Mouse (Mus musculus) forebrain, embryonic 14.5 days (tissue): Measurements from ENCODE around the gene Yipf2. TPM values are rescaled to one million over a fixed set of nuclear protein-coding genes. Genes with fewer than 3 reads are reported as not detected.

ENCODE experiments used
- ATAC-seq: fragments of 200-750 bp; cut with Nextera tagmentation; 2 replicates; pipeline ENCODE4 v1.8.0; 2017; ENCODE audit warnings: mild to moderate bottlenecking, moderate library complexity
- DNase-seq: peaks from one replicate; pipeline ENCODE4 v3.0.0-alpha.2; 2015; ENCODE audit warnings: low spot score
- H3K27ac ChIP-seq: fragments of 300-500 bp; sonication (generic); 2 replicates; pipeline ENCODE4 v1.5.1; 2014; ENCODE audit warnings: low read depth, mild to moderate bottlenecking, control low read depth, low read length, moderate library complexity
- H3K27me3 ChIP-seq: fragments of 300-500 bp; sonication (generic); replicated peaks from 2 replicates; pipeline ENCODE4 v1.6.1; 2014; ENCODE audit warnings: low read length, control low read depth, mixed read lengths; ENCODE audit not compliant: control insufficient read depth, insufficient read depth
- H3K36me3 ChIP-seq: fragments of 300-500 bp; sonication (generic); 2 replicates; pipeline ENCODE4 v1.6.1; 2014; ENCODE audit warnings: low read length, control low read depth; ENCODE audit not compliant: control insufficient read depth, insufficient read depth
- H3K4me1 ChIP-seq: fragments of 300-500 bp; sonication (generic); 2 replicates; pipeline ENCODE4 v1.6.1; 2014; ENCODE audit warnings: antibody characterized with exemption, low read length, control low read depth; ENCODE audit not compliant: control insufficient read depth, insufficient read depth
- H3K4me2 ChIP-seq: fragments of 300-500 bp; sonication (generic); 2 replicates; pipeline ENCODE4 v1.6.1; 2014; ENCODE audit warnings: mild to moderate bottlenecking, control low read depth, low read length
- H3K4me3 ChIP-seq: fragments of 300-500 bp; sonication (generic); 2 replicates; pipeline ENCODE4 v1.5.1; 2014; ENCODE audit warnings: low read depth, low read length, control low read depth
- H3K9ac ChIP-seq: fragments of 300-500 bp; sonication (generic); 2 replicates; pipeline ENCODE4 v1.6.1; 2014; ENCODE audit warnings: mild to moderate bottlenecking, low read length, control low read depth, moderate library complexity
- H3K9me3 ChIP-seq: fragments of 300-500 bp; sonication (generic); replicated peaks from 2 replicates; pipeline ENCODE4 v1.6.1; 2016; ENCODE audit warnings: low read length, control low read depth, mixed read lengths; ENCODE audit not compliant: control insufficient read depth
- whole genome bisulfite sequencing: fragments of 180-500 bp; shearing (Covaris S2); extraction: QIAGEN DNeasy Blood & Tissue Kit; methylation state at CpG from one replicate; pipeline ENCODE4 v1.1.7; 2014; 5-methylcytosine and 5-hydroxymethylcytosine counted together
- polyA plus RNA-seq: library from polyadenylated mRNA; unstranded; fragments of >200 nt; fragmentation: Nextera tagmentation; extraction: Ambion mirVana; gene quantifications from 2 replicates; pipeline ENCODE4 v1.2.1, GENCODE M21; 2014

Yipf2 gene
- polyA plus RNA-seq, 1 experiment from 2014 or later = 18.2 TPM

- 25% methylated on average over 17 of the region's 17 CpGs for WGBS
- Histone ChIP-seq H3K27ac (peak overlapping the region; percentile 45; the same call in 1 of the 2 replicates), H3K4me3 (peak overlapping the region; percentile 91), H3K27me3 (no peaks in the 10 kb centered on the region), H3K9me3 (no peaks in the 10 kb centered on the region), H3K4me1 (peaks cover 22% of the 10 kb centered on the region), H3K9ac (peak overlapping the region; percentile 92), H3K4me2 (peak overlapping the region; percentile 90), H3K36me3 (peaks cover 51% of the 10 kb centered on the region)
- DNase-seq = no peak
- ATAC-seq = peak; percentile 70
Measured at GRCm38 (mm10) chr9:21591831-21592702, 561 bp downstream of the Yipf2 start.

DNA sequence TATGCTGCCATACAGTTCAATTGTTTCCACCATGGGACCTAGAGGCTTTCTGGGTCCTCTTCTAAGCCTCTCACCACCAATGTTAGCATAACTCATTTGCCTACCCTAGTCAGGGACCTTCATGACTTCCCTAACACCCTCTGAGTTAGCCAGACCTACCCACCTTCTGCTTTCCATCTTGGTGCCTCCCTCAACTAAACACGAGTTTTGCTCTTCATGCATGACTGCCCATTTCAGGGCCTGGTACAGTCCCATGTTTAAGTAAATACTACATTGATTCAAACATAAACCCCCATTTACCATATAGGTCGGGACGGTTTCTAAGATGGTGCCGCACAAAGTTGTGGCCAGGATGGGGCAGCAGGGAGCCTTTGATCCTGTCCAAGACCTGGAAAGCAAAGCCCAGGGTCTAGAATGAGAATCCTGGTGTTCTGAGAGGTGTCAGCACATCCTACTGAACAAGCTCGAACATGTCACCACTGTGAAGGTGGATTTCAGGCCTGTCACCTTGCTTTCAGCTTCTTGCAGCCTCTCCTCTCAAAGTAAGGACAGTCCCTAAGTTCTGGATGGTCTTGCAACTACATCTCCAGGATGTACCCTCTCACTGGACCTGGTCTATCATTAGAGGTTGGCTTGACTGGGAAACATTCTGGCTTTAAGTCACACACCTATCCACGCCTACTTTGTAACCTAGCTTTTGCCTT lies 1.3 kb downstream of the Yipf2 start:
- Histone ChIP-seq H3K36me3 (peaks cover 58% of the 10 kb centered on the region), H3K9me3 (no peaks in the 10 kb centered on the region)
- ATAC-seq = no peak

GRCm38 (mm10) chr9:21589538-21589937 lies 3.1 kb downstream of the Yipf2 start:
- WGBS = 78% methylated on average over 5 of the region's 5 CpGs
- H3K27ac ChIP-seq = no peak overlapping the region
- no peak overlapping the region for H3K4me3 ChIP-seq
- no peak for ATAC-seq
- peaks cover 17% of the 10 kb centered on the region for H3K4me1 ChIP-seq
- H3K9ac ChIP-seq = no peak overlapping the region
- no peak for DNase-seq
- H3K4me2 ChIP-seq = no peak overlapping the region
- H3K27me3 ChIP-seq = no peaks in the 10 kb centered on the region
- H3K36me3 ChIP-seq = peaks cover 62% of the 10 kb centered on the region
- H3K9me3 ChIP-seq = no peaks in the 10 kb centered on the region

More for the DNA sequence above, 1.3 kb downstream of the Yipf2 start:
- Histone ChIP-seq H3K4me2 (peak overlapping the region; percentile 90; the same call in 1 of the 2 replicates), H3K9ac (no peak overlapping the region), H3K4me3 (no peak overlapping the region), H3K4me1 (peaks cover 22% of the 10 kb centered on the region), H3K27me3 (no peaks in the 10 kb centered on the region), H3K27ac (no peak overlapping the region)
- no peak for DNase-seq
- 83% methylated on average over 6 of the region's 6 CpGs for WGBS

GRCm38 (mm10) chr9:21588350-21588749 lies 4.3 kb downstream of the Yipf2 start:
- H3K36me3 ChIP-seq = peaks cover 69% of the 10 kb centered on the region

DNA sequence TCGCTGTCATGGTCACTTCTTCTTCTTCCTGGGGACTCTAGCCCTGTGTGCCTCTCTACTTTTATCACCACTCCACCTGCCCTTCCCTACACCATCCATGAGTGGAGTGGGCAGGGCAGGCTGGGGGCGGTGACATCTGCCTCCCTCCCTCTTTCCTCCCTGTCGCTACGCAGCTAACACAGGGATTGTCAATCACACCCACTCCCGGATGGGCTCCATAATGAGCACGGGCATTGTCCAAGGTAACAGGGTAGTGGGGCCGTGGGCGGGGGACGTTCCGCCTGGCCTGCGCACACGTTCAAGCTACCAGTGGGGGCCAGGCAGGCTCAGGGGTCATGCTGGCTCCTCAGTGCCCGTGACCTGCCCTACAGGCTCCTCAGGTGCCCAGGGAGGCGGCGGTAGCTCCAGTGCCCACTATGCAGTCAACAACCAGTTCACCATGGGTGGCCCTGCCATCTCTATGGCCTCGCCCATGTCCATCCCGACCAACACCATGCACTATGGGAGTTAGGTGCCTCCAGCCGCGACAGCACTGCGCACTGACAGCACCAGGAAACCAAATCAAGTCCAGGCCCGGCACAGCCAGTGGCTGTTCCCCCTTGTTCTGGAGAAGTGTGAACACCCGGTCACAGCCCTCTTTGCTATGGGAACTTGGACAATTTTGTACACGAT lies 4.8 kb downstream of the Yipf2 start:
- Histone ChIP-seq H3K9me3 (no peaks in the 10 kb centered on the region), H3K27ac (no peak overlapping the region), H3K4me3 (no peak overlapping the region), H3K4me1 (peaks cover 7% of the 10 kb centered on the region), H3K4me2 (no peak overlapping the region), H3K27me3 (no peaks in the 10 kb centered on the region), H3K36me3 (peaks cover 74% of the 10 kb centered on the region), H3K9ac (no peak overlapping the region)
- 90% methylated on average over 23 of the region's 23 CpGs for WGBS
- DNase-seq (no peak), ATAC-seq (no peak)

More at GRCm38 (mm10) chr9:21588350-21588749, 4.3 kb downstream of the Yipf2 start:
- H3K9ac ChIP-seq = no peak overlapping the region
- WGBS = 92% methylated on average over 8 of the region's 8 CpGs
- peaks cover 7% of the 10 kb centered on the region for H3K4me1 ChIP-seq
- DNase-seq (no peak), ATAC-seq (no peak)
- no peaks in the 10 kb centered on the region for H3K27me3 ChIP-seq
- no peaks in the 10 kb centered on the region for H3K9me3 ChIP-seq
- H3K27ac ChIP-seq = no peak overlapping the region
- no peak overlapping the region for H3K4me2 ChIP-seq
- H3K4me3 ChIP-seq = no peak overlapping the region

DNA sequence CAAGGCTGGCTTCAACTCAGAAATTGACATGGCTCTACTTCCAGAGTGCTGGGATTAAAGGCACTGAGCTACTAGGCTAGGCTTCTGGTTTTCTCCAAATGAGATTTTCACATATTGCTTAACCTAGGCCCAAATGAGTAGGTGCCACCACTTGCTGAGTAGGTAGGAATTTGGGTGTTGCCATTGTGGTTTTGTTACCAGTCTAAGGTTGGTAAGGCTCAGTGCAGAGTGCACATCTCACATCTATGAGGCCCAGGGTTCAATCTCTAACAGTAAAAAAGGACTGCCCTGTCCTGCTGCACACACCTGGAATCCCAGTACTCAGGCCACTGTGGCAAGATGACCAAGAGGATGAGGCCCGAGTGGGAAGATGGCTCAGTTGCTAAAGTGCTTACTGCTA lies 7.2 kb downstream of the Yipf2 start:
- 92% methylated on average over 1 of the region's 1 CpGs for WGBS
- ATAC-seq (no peak), DNase-seq (no peak)
- H3K9me3 ChIP-seq = no peaks in the 10 kb centered on the region
- no peaks in the 10 kb centered on the region for H3K4me1 ChIP-seq
- peaks cover 92% of the 10 kb centered on the region for H3K36me3 ChIP-seq
- no peaks in the 10 kb centered on the region for H3K27me3 ChIP-seq
- no peak overlapping the region for H3K4me2 ChIP-seq
- no peak overlapping the region for H3K27ac ChIP-seq
- H3K9ac ChIP-seq = no peak overlapping the region
- no peak overlapping the region for H3K4me3 ChIP-seq

DNA sequence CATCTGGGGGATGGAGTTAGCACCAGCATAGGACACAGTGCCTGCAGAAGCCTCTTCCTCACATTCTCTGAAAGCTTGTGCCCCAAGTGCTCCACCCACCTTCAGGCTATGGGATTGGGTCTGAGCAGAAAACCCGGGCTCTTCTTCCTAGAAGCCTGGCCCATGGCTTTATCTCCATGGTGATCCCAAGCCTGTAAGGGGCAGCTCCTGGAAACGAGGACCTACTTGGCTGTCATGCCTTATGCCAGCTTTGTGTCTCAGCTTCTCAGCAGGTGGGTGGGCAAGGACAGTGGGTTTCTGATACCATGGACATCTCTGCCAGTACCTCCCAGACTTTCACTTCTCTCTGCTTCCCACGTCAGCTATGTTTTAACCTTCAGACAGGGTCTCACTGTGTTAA lies 14.4 kb downstream of the Yipf2 start:
- no peaks in the 10 kb centered on the region for H3K4me1 ChIP-seq
- DNase-seq = no peak

DNA sequence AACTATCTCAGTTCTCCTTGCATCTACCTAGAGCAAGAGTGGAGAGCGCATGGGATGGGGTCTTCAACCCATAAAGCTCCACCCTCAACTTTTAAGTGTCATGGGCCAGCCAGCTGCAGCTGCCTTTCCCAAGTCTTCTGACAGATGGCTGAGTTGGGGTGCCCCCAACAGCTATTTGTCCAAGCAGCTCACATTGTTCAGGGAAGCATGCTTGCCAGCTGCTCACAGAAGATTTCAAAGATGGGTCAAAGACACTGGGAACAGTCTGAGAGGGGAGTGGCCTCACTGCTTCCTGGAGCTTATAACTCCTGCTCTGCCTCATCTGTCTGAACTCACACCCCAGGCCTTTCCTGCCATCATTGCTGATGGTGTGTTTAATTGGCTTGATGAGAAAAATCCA lies 16.3 kb downstream of the Yipf2 start:
- H3K27me3 ChIP-seq = no peaks in the 10 kb centered on the region
- no peak overlapping the region for H3K9ac ChIP-seq
- no peak overlapping the region for H3K27ac ChIP-seq
- peaks cover 89% of the 10 kb centered on the region for H3K36me3 ChIP-seq
- H3K9me3 ChIP-seq = no peaks in the 10 kb centered on the region
- DNase-seq (no peak), ATAC-seq (no peak)
- H3K4me2 ChIP-seq = no peak overlapping the region
- H3K4me3 ChIP-seq = no peak overlapping the region
- WGBS = 83% methylated on average over 1 of the region's 1 CpGs
- H3K4me1 ChIP-seq = no peaks in the 10 kb centered on the region

More for the DNA sequence above, 14.4 kb downstream of the Yipf2 start:
- H3K36me3 ChIP-seq = peaks cover 88% of the 10 kb centered on the region
- H3K9ac ChIP-seq = no peak overlapping the region
- no peak overlapping the region for H3K4me3 ChIP-seq
- ATAC-seq = no peak
- H3K27ac ChIP-seq = no peak overlapping the region
- H3K4me2 ChIP-seq = no peak overlapping the region
- WGBS = 74% methylated on average over 3 of the region's 3 CpGs
- no peaks in the 10 kb centered on the region for H3K9me3 ChIP-seq
- H3K27me3 ChIP-seq = no peaks in the 10 kb centered on the region
